Mouse (Mus musculus): ENCODE measurements around the gene Cbll1. TPM values are rescaled to one million over a fixed set of nuclear protein-coding genes. Genes with fewer than 3 reads are reported as not detected.

Gene Cbll1
- 6.7 and 7.0 TPM in 2 replicates for polyA plus RNA-seq (2015; fragmentation: Nextera tagmentation; extraction: Ambion mirVana)

DNA sequence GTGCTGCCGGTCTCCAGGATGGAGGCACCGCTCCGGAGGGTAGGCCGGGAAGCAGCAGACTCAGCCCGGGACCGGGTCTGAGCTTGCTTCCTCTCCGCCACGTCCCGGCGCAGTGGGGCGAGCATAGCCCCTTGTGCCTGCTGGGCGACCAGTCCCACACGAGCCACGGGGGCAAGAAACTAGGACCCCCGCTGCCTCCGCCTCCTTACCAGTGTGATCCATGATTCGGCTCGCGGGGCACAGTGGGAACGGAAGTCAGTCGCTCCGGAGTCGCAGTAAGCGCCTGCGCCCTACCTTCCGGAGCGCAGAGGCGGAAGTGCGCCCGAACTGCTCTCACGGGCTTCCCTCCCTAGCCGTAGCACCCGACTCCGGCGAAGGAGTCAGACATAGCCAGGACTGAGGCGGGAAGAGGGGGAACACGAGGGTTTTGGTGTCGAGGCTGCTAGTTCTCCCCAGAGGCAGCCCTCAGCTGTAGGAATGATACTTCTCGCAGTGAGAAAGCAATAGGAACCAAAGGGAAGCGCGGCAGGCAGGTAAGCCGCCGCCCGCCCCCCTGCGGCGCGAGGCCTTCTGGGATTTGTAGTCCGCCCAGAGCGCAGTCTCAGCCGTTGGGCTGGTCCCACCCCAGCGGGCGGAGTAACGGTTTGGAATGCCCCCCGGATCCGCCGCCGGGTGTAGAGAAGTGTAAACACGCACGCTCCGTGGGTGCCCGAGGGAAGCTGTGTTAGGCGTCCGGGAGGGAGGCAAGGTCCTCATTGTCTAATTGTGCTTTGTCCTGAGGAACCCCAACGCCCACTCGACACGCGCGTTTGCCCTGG, at the start of gene Cbll1:
TSS of gene Cbll1 (minus strand) at position 303 of the 818 bp plus-strand sequence.

Other genes with a start within 250 kb of the Cbll1 start
- gene Lamb1, start 234.4 kb downstream of the Cbll1 start, polyA plus RNA-seq (2015; fragmentation: Nextera tagmentation; extraction: Ambion mirVana): 73.3 and 86.5 TPM in 2 replicates
- 90.7 and 110 TPM in 2 replicates for gene Dld, start 148.2 kb downstream of the Cbll1 start, polyA plus RNA-seq (2015; fragmentation: Nextera tagmentation; extraction: Ambion mirVana)
- gene Slc26a3, start 108.7 kb downstream of the Cbll1 start, polyA plus RNA-seq (2015; fragmentation: Nextera tagmentation; extraction: Ambion mirVana): 0.07 and 0.10 TPM in 2 replicates
- gene Slc26a4, start 60.4 kb upstream of the Cbll1 start, polyA plus RNA-seq (2015; fragmentation: Nextera tagmentation; extraction: Ambion mirVana): not detected in 2 replicates
- gene Bcap29, start 135.0 kb upstream of the Cbll1 start, polyA plus RNA-seq (2015; fragmentation: Nextera tagmentation; extraction: Ambion mirVana): 37.4 and 40.4 TPM in 2 replicates
- 5.3 and 6.1 TPM in 2 replicates for gene Dus4l, start 155.2 kb upstream of the Cbll1 start, polyA plus RNA-seq (2015; fragmentation: Nextera tagmentation; extraction: Ambion mirVana)
- 12.6 and 15.8 TPM in 2 replicates for gene Cog5, start 155.3 kb upstream of the Cbll1 start, polyA plus RNA-seq (2015; fragmentation: Nextera tagmentation; extraction: Ambion mirVana)
- gene Gpr22, start 214.3 kb upstream of the Cbll1 start, polyA plus RNA-seq (2015; fragmentation: Nextera tagmentation; extraction: Ambion mirVana): 0.14 and 0.17 TPM in 2 replicates